Mouse (Mus musculus) midbrain, postnatal 0 days (tissue): ENCODE measurements around the gene Cdkl5. TPM values are rescaled to one million over a fixed set of nuclear protein-coding genes. Genes with fewer than 3 reads are reported as not detected.

Experiments
- ATAC-seq: fragments of 200-750 bp; cut with Nextera tagmentation; 2 replicates; pipeline ENCODE4 v1.8.0; 2017; ENCODE audit warnings: moderate number of reproducible peaks, mild to moderate bottlenecking, moderate TSS enrichment, moderate library complexity; ENCODE audit not compliant: low FRiP score
- DNase-seq: peaks from one replicate; pipeline ENCODE4 v3.0.0-alpha.2; 2015; ENCODE audit warnings: low spot score
- H3K27ac ChIP-seq: fragments of 300-500 bp; sonication (generic); 2 replicates; pipeline ENCODE4 v1.5.1; 2014; ENCODE audit warnings: low read depth, mild to moderate bottlenecking, low read length, mixed read lengths
- H3K27me3 ChIP-seq: fragments of 300-500 bp; sonication (generic); 2 replicates; pipeline ENCODE4 v1.6.1; 2014; ENCODE audit warnings: low read length, control low read depth, mixed read lengths; ENCODE audit not compliant: insufficient read depth
- H3K36me3 ChIP-seq: fragments of 300-500 bp; sonication (generic); 2 replicates; pipeline ENCODE4 v1.6.1; 2014; ENCODE audit warnings: low read length, control low read depth, mixed read lengths; ENCODE audit not compliant: insufficient read depth
- H3K4me1 ChIP-seq: fragments of 300-500 bp; sonication (generic); 2 replicates; pipeline ENCODE4 v1.6.1; 2014; ENCODE audit warnings: mild to moderate bottlenecking, control low read depth, antibody characterized with exemption, low read length, mixed read lengths; ENCODE audit not compliant: insufficient read depth
- H3K4me2 ChIP-seq: fragments of 300-500 bp; sonication (generic); 2 replicates; pipeline ENCODE4 v1.6.1; 2014; ENCODE audit warnings: low read depth, mild to moderate bottlenecking, low read length, mixed read lengths; ENCODE audit not compliant: poor library complexity, severe bottlenecking
- H3K4me3 ChIP-seq: fragments of 300-500 bp; sonication (generic); 2 replicates; pipeline ENCODE4 v1.5.1; 2014; ENCODE audit warnings: low read depth, mild to moderate bottlenecking, low read length, moderate library complexity
- H3K9ac ChIP-seq: fragments of 300-500 bp; sonication (generic); replicated peaks from 2 replicates; pipeline ENCODE4 v1.6.1; 2014; ENCODE audit warnings: mild to moderate bottlenecking, low read length, moderate library complexity, mixed read lengths; ENCODE audit not compliant: poor library complexity, severe bottlenecking
- H3K9me3 ChIP-seq: fragments of 300-500 bp; sonication (generic); 2 replicates; pipeline ENCODE4 v1.6.1; 2016; ENCODE audit warnings: low read length, control low read depth
- CTCF ChIP-seq: IDR thresholded peaks from 2 replicates; pipeline ENCODE4 v1.5.1; 2016; ENCODE audit warnings: antibody characterized with exemption, mild to moderate bottlenecking
- WGBS: fragments of 180-500 bp; shearing (Covaris S2); extraction: QIAGEN DNeasy Blood & Tissue Kit; methylation state at CpG from one replicate; pipeline ENCODE4 v1.1.7; 2014; 5-methylcytosine and 5-hydroxymethylcytosine counted together
- polyA plus RNA-seq: library from polyadenylated mRNA; unstranded; fragments of >200 nt; fragmentation: Nextera tagmentation; extraction: Ambion mirVana; gene quantifications from 2 replicates; pipeline ENCODE4 v1.2.1, GENCODE M21; 2015
- total RNA-seq: library from RNA; depleted of rRNA; stranded (reverse); fragments of >200 nt; gene quantifications from 2 replicates; pipeline ENCODE4 v1.2.3, GENCODE M21; 2014; rRNA removed

The Cdkl5 gene
- total and polyA plus RNA-seq, 2 experiments from 2014 or later: 3.7 to 15.4 TPM

DNA sequence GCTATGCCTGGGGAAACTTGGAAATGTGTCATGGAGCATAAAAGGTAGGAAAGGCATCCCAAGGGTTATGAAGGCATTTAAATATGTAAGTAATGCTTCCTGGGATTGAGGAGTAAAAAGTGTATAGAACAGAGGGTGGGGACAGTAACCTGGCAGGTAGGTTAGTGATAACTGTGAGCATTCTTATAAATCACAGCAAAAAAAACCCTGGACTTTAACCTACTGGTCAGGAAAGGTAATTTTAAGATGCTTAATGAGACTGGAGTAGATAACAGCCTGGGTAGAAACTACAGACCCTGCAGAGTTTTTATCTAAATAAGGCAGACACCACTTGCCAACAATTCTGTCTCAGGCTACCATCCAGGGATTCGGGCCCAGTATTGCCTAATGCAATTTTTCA is 245.9 kb downstream of the Cdkl5 start:
- no peak for DNase-seq
- 63% methylated on average over 1 of the region's 1 CpGs for WGBS
- Histone ChIP-seq H3K36me3 (no peaks in the 10 kb centered on the region), H3K4me3 (no peak overlapping the region), H3K4me2 (no peak overlapping the region), H3K27me3 (no peaks in the 10 kb centered on the region), H3K9ac (no peak overlapping the region), H3K9me3 (no peaks in the 10 kb centered on the region), H3K27ac (no peak overlapping the region), H3K4me1 (no peaks in the 10 kb centered on the region)
- ATAC-seq: no peak
- TF ChIP-seq CTCF: no peak

DNA sequence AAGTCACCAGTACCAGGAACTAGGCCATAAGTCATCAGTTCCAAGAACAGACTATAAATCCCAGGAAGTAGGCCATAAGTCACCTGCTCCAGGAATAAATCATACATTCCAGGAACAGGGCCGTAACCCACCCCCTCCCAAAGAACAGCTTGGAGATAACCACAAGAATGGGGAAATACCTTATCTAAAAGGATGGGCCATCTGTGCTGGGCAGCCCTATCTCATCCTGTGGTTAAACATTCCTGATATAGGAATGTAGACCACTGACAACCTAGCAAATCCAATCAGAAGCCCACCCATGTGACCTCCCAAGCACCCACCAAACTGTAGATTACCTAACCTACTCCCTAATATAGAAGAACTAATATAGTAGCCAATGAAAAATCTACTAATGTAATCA is 249.1 kb downstream of the Cdkl5 start:
- H3K27ac ChIP-seq: no peak overlapping the region
- no peaks in the 10 kb centered on the region for H3K4me1 ChIP-seq
- DNase-seq (no peak), ATAC-seq (no peak)
- WGBS: 95% methylated on average over 1 of the region's 1 CpGs
- H3K9me3 ChIP-seq: no peaks in the 10 kb centered on the region
- no peak overlapping the region for H3K4me3 ChIP-seq
- H3K4me2 ChIP-seq: no peak overlapping the region
- no peaks in the 10 kb centered on the region for H3K36me3 ChIP-seq
- TF ChIP-seq CTCF: no peak
- H3K9ac ChIP-seq: no peak overlapping the region
- H3K27me3 ChIP-seq: no peaks in the 10 kb centered on the region

DNA sequence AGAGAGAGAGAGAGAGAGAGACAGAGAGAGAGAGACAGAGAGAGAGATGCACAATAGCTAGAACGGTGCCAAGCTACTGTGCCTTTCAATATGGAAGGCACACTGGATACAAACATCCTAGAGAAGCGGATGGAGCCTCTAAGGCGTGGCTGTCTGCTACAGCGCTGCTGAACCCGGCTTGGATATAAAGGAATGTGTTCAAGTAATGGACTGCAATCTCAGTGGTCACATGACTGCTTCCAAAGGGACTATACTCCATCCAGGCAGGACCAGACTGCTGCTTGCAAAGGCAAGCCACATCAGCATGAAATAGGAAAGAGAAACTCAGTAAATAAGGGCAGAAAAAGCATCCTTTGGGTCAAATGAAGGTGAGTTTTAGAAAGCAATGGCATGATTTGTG is 258.9 kb downstream of the Cdkl5 start, which contains the start of gene Ppef1:
Ppef1 (minus strand) TSS at position 116 of the 400 bp plus-strand sequence.
- WGBS: 70% methylated on average over 5 of the region's 5 CpGs
- TF ChIP-seq CTCF: no peak
- Histone ChIP-seq H3K9me3 (no peaks in the 10 kb centered on the region), H3K36me3 (no peaks in the 10 kb centered on the region), H3K27ac (no peak within 1 kb of the TSS), H3K27me3 (no peaks in the 10 kb centered on the region), H3K4me3 (no peak within 1 kb of the TSS), H3K9ac (no peak within 1 kb of the TSS), H3K4me1 (no peaks in the 10 kb centered on the region), H3K4me2 (no peak within 1 kb of the TSS)
- DNase-seq: no peak
- ATAC-seq: no peak

Other genes with a start within 250 kb of the Cdkl5 start
- not detected in 2 replicates for gene Rs1, start 226.7 kb downstream of the Cdkl5 start, total RNA-seq
- gene Rs1, start 226.7 kb downstream of the Cdkl5 start, polyA plus RNA-seq: 0.02 TPM in 1 of 2 replicates, not detected in the other
- gene Gja6, start 87.7 kb downstream of the Cdkl5 start, total RNA-seq: 0.33 and 0.38 TPM in 2 replicates
- 0.07 TPM in 1 of 2 replicates, not detected in the other for gene Gja6, start 87.7 kb downstream of the Cdkl5 start, polyA plus RNA-seq
- 4.7 TPM in 2 replicates for gene Scml2, start 122.5 kb upstream of the Cdkl5 start, total RNA-seq
- 1.9 and 2.1 TPM in 2 replicates for gene Scml2, start 122.5 kb upstream of the Cdkl5 start, polyA plus RNA-seq